Mouse (Mus musculus): ENCODE data around the gene Sclt1. TPM values are rescaled to one million over a fixed set of nuclear protein-coding genes. Genes with fewer than 3 reads are reported as not detected.

Gene Sclt1
- polyA plus RNA-seq (2014; fragmentation: Illumina TruSeq; extraction: RNeasy Lipid Tissue Mini Kit (QIAGEN cat#74804)), result 42.5 TPM

DNA sequence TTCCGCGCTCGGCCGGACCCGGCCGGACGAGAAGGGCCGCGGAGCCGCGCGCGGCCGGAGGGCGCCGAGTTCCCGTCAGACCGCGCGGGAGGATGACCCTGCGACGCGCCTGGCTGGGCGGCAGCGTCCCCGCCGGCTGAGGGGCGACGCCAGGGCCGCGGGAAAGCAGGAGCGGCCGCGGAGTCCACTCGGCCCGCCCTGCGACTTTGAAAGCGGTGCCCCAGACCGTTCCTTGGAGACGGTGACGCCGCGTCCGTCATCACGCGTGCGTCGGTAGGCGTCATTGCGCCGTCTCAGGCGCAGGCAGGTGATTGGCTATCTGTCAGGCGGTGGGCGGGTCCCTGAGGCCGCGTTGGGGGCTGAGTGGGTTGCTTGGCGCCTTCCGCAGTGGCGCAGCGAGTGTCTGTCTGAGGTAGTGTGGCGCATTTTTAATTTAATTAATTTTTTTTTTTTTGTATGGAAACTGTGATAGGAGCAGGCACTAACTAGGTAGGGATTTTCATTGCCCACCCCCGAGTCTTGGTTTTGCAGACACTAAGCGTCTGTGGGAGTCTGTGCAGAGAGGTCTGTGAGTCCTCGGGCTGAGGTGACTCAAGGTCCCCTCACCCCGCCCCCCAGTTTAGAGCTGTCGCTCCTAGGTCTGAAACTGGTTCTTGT lies at the start of gene Sclt1, which contains the start of gene D3Ertd751e:
Sclt1 (minus strand) TSS at position 237 of the 657 bp plus-strand sequence.
D3Ertd751e (plus strand) TSS at position 334 of the 657 bp plus-strand sequence.

Other genes starting within 250 kb of the Sclt1 start
- 62.5 TPM for gene Jade1, start 186.8 kb downstream of the Sclt1 start, polyA plus RNA-seq (2014; fragmentation: Illumina TruSeq; extraction: RNeasy Lipid Tissue Mini Kit (QIAGEN cat#74804))
- gene D3Ertd751e, start 97 bp upstream of the Sclt1 start, polyA plus RNA-seq (2014; fragmentation: Illumina TruSeq; extraction: RNeasy Lipid Tissue Mini Kit (QIAGEN cat#74804)), result 37.9 TPM